Mouse (Mus musculus) liver, embryonic 14.5 days (tissue): ENCODE data around the gene Grifin.

Source experiments
- CTCF ChIP-seq: IDR thresholded peaks from 2 replicates; pipeline ENCODE4 v1.5.1; 2016; ENCODE audit warnings: antibody characterized with exemption, low read depth, control low read depth
- EP300 ChIP-seq: IDR thresholded peaks from 2 replicates; pipeline ENCODE4 v1.6.1; 2016; ENCODE audit warnings: antibody characterized with exemption, low read depth

DNA sequence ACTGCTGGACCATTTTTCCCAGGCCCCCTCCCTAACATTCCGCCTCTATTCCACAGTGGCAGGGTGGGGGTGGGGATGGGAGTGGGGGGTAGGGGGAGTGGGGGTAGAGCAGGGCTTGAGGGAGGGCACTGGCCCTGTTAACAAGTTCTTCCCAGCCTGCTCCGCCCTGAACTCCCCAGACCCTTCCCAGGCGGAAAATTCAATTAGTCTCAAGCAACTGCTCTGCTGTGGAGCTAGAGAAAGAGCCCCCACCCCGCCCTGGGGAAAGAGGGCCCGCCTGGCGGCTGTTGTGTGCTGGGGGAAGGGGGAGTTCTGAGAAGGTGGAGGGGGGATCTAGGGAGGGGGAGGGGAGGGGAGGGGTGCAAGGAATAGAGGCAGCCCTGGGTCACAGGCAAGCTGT is 14.9 kb upstream of the Grifin start:
- TF ChIP-seq CTCF (no peak), EP300 (no peak)
